In the genomic region with DNA sequence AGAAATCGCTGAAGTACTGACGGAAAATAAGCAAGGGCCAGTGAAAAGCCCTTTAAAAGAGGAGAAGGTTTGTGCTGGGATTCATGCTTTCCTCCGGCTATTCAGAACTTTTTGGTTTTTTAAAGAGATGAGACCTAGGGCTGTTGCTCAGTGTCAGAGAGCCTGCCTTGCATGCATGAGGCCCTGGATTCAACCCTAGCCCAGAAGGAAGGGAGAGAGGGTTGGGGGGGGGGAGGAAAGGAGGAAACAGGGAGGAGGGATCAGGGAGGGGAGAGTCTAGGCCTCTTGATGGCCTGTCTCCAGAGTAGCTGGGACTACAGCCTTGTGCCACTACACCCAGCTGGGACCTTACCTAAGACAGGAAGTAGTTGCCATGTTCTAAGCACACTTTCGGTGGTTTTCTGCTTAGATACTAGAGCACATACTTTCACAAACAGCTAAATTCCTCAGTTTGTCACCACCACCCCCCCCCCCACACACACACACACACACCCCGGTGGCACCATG, we compare ENCODE assay signal across 9 mouse cellular contexts. TPM values are rescaled to one million over a fixed set of nuclear protein-coding genes. Genes with fewer than 3 reads are reported as not detected.
DNase-seq lines count a peak whose midpoint lies in the region; ATAC-seq lines count a peak whose summit lies in the region.
"Had no signal": no experiment of that assay in that cellular context is flagged by ENCODE, and none has a peak within 500 bp of the region (broad histone marks: within the 10 kb centered on the region; RNA-seq: fewer than 3 reads in every experiment).

No protein-coding gene starts in this region.

- peaks cover 14% of the 10 kb centered on the region for H3K4me1 ChIP-seq in embryonic facial prominence, embryonic 12.5 days
- peaks cover 29% of the 10 kb centered on the region for H3K4me1 ChIP-seq in forebrain, embryonic 10.5 days
- H3K4me1 ChIP-seq in liver, embryonic 12.5 days, result peaks cover 63% of the 10 kb centered on the region

- peak; percentile 11 to 21 for DNase-seq in kidney, postnatal 4 days
- DNase-seq in kidney, adult 11 months, result no peak
- DNase-seq in forebrain, embryonic 10.5 days (ENCODE audit: extremely low spot score, low spot score), result no peak
- DNase-seq in left cerebral cortex, postnatal 36 days (ENCODE audit: low spot score in 2 of 2), result no peak
- no peak for DNase-seq in adrenal gland, adult 18-20 months (ENCODE audit: low spot score in 2 of 2)
- DNase-seq: layer of hippocampus, postnatal 36 days had no signal

- H3K4me2 ChIP-seq in embryonic facial prominence, embryonic 12.5 days (replicated peaks), result no peak overlapping the region
- H3K4me2 ChIP-seq in liver, embryonic 12.5 days, result peak overlapping the region; percentile 60; the same call in 1 of the 2 replicates
- H3K4me2 ChIP-seq: hindbrain, embryonic 14.5 days had no signal

- WGBS in embryonic facial prominence, embryonic 12.5 days, result 77% methylated on average over 4 of the region's 5 CpGs
- WGBS in forebrain, embryonic 10.5 days, result 72% methylated on average over 5 of the region's 5 CpGs
- 76% methylated on average over 5 of the region's 5 CpGs for WGBS in liver, embryonic 12.5 days (ENCODE audit: insufficient replicate concordance)

- H3K27ac ChIP-seq in embryonic facial prominence, embryonic 12.5 days, result peak overlapping the region; percentile 81
- H3K27ac ChIP-seq in forebrain, embryonic 10.5 days, result peak overlapping the region; percentile 83
- peak overlapping the region; percentile 86 for H3K27ac ChIP-seq in liver, embryonic 12.5 days
- H3K27ac ChIP-seq: hindbrain, embryonic 14.5 days had no signal

- H3K4me3 ChIP-seq in embryonic facial prominence, embryonic 12.5 days, result no peak overlapping the region
- no peak overlapping the region for H3K4me3 ChIP-seq in forebrain, embryonic 10.5 days
- no peak overlapping the region for H3K4me3 ChIP-seq in liver, embryonic 12.5 days

- no peaks in the 10 kb centered on the region for H3K9me3 ChIP-seq in embryonic facial prominence, embryonic 12.5 days
- H3K9me3 ChIP-seq in forebrain, embryonic 10.5 days, result no peaks in the 10 kb centered on the region
- H3K9me3 ChIP-seq in liver, embryonic 12.5 days (replicated peaks), result no peaks in the 10 kb centered on the region

- H3K9ac ChIP-seq in embryonic facial prominence, embryonic 12.5 days, result no peak overlapping the region
- H3K9ac ChIP-seq in liver, embryonic 12.5 days, result peak overlapping the region; percentile 25; the same call in 1 of the 2 replicates
- H3K9ac ChIP-seq: hindbrain, embryonic 14.5 days had no signal

- intact Hi-C loops in left cerebral cortex, postnatal 36 days (cut with DNase I), result no loop called here

- H3K27me3 ChIP-seq in embryonic facial prominence, embryonic 12.5 days, result no peaks in the 10 kb centered on the region
- peaks cover 16% of the 10 kb centered on the region for H3K27me3 ChIP-seq in forebrain, embryonic 10.5 days (ENCODE audit: poor library complexity, severe bottlenecking)
- H3K27me3 ChIP-seq in liver, embryonic 12.5 days (replicated peaks), result 0 out of 2 replicates have a peak, but pooled peaks cover 4% of the 10 kb centered on the region

- H3K36me3 ChIP-seq in embryonic facial prominence, embryonic 12.5 days, result no peaks in the 10 kb centered on the region
- no peaks in the 10 kb centered on the region for H3K36me3 ChIP-seq in forebrain, embryonic 10.5 days (replicated peaks)
- no peaks in the 10 kb centered on the region for H3K36me3 ChIP-seq in liver, embryonic 12.5 days

- no peak for ATAC-seq in embryonic facial prominence, embryonic 12.5 days (ENCODE audit: insufficient number of reproducible peaks, insufficient read depth, low FRiP score, low TSS enrichment)
- no peak for ATAC-seq in liver, embryonic 12.5 days

RNA-seq across cellular contexts. Expression of a gene that starts 14.2 kb away (rescaled TPM):
- 86.2 and 88.9 TPM in 2 replicates for polyA plus RNA-seq in embryonic facial prominence, embryonic 12.5 days (2016; fragmentation: Nextera tagmentation; extraction: Ambion mirVana)
- 62.0 and 65.9 TPM in 2 replicates for polyA plus RNA-seq in forebrain, embryonic 10.5 days (2016; fragmentation: Nextera tagmentation; extraction: Ambion mirVana)
- polyA plus RNA-seq in liver, embryonic 12.5 days (2016; fragmentation: Nextera tagmentation; extraction: Ambion mirVana), result 23.2 and 26.3 TPM in 2 replicates
- total RNA-seq in left cerebral cortex, postnatal 36 days (2021), result 100 to 1,000 TPM; 102 to 116 TPM
- 10 to 100 TPM; 55.4 to 68.1 TPM for total RNA-seq in adrenal gland, adult 18-20 months (2021)

Comparison
In these comparisons a context has a peak if more than half of its experiments do, and no peak if none do; other contexts are left out.
1. DNase-seq: peak in kidney, postnatal 4 days (2 of 2); none in kidney, adult 11 months (single experiment), forebrain, embryonic 10.5 days (single experiment), left cerebral cortex, postnatal 36 days (0 of 2) and adrenal gland, adult 18-20 months (0 of 2).
2. Peak in every context shown above with its lines, with median percentiles within 50 percentile points of each other: H3K27ac ChIP-seq.